Mouse (Mus musculus) 3T3-L1 (cell line): ENCODE results near the gene Prkcq.
"Not testable (repeated sequence)": the region's sequence is repeated elsewhere in the genome, so short reads cannot be mapped to it uniquely, and the experiment has no call there.

ENCODE experiments used
- DNase-seq: peaks from one replicate; pipeline ENCODE4 v3.0.0-alpha.2; 2015; ENCODE audit warnings: low read depth, low spot score

The Prkcq gene

GRCm38 (mm10) chr2:11291570-11292405 is 119.9 kb downstream of the Prkcq start:
- DNase-seq = no peak

GRCm38 (mm10) chr2:11293144-11293543 is 121.2 kb downstream of the Prkcq start:
- DNase-seq = no peak

- DNase-seq = no peak
These were observed 122.8 kb downstream of the Prkcq start for GRCm38 (mm10) chr2:11294643-11295191.

GRCm38 (mm10) chr2:11298811-11299210 is 126.9 kb downstream of the Prkcq start:
- no peak for DNase-seq

- DNase-seq = no peak
These were observed 127.5 kb downstream of the Prkcq start for GRCm38 (mm10) chr2:11299366-11299765.

- no peak for DNase-seq
These were observed 128.5 kb downstream of the Prkcq start for GRCm38 (mm10) chr2:11300362-11300761.

- DNase-seq = peak; percentile 45
These were observed 148.3 kb downstream of the Prkcq start for GRCm38 (mm10) chr2:11320241-11320640.

GRCm38 (mm10) chr2:11322396-11322795 is 150.5 kb downstream of the Prkcq start:
- DNase-seq = no peak

- no peak for DNase-seq
These were observed 155.4 kb downstream of the Prkcq start for GRCm38 (mm10) chr2:11327280-11327679.

- DNase-seq = no peak
These were observed 157.7 kb downstream of the Prkcq start for GRCm38 (mm10) chr2:11329407-11330224.

GRCm38 (mm10) chr2:11331528-11332446 is 159.9 kb downstream of the Prkcq start:
- DNase-seq = peak; percentile 93

GRCm38 (mm10) chr2:11332469-11332868 is 160.6 kb downstream of the Prkcq start:
- no peak for DNase-seq

- DNase-seq = peak; percentile 24
These were observed 161.6 kb downstream of the Prkcq start for GRCm38 (mm10) chr2:11333301-11334017.

GRCm38 (mm10) chr2:11336320-11336719 is 164.4 kb downstream of the Prkcq start:
- DNase-seq = no peak

- DNase-seq = peak; percentile 98
These were observed 167.3 kb downstream of the Prkcq start for GRCm38 (mm10) chr2:11338931-11339839.

GRCm38 (mm10) chr2:11344691-11345090 is 172.8 kb downstream of the Prkcq start:
- no peak for DNase-seq

- DNase-seq = not testable (repeated sequence)
These were observed 174.5 kb downstream of the Prkcq start for GRCm38 (mm10) chr2:11346419-11346818.

- peak; percentile 35 for DNase-seq
These were observed 175.9 kb downstream of the Prkcq start for GRCm38 (mm10) chr2:11347791-11348190.
